Mouse (Mus musculus) bone marrow macrophage, adult 2 months (primary cell): ENCODE data around the gene Lrrc74a.

Source experiments
- CTCF ChIP-seq: IDR thresholded peaks from 2 replicates; pipeline ENCODE4 v1.5.1; 2012; ENCODE audit warnings: low read depth, mild to moderate bottlenecking, low read length, moderate library complexity
- POLR2A ChIP-seq: IDR thresholded peaks from 2 replicates; pipeline ENCODE4 v1.6.1; 2012; ENCODE audit warnings: mild to moderate bottlenecking, low read depth, low read length, borderline replicate concordance

DNA sequence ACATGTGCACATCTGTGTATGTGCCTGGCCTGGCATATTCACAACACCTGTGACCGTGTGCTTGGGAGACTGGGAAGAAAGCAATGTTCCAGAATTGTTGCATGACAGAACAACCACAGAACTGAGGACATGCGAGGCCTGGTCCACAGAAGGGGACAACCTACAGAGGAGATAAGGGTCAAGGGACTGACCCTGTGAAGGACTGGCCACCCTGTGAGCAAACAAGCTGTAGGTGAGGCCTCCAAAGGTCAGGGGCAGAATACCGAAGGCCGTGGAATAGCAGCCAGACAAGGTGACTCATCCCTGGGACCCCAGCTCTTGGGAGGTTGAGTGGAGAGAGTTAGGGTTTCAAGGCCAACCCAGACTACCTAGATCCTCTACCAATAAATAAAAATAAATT, 63.6 kb downstream of the Lrrc74a start:
- TF ChIP-seq CTCF (no peak), POLR2A (no peak)
